Mouse (Mus musculus) midbrain, embryonic 13.5 days (tissue): Measurements from ENCODE around the gene Trappc6b. TPM values are rescaled to one million over a fixed set of nuclear protein-coding genes. Genes with fewer than 3 reads are reported as not detected.
"Not testable (repeated sequence)": the region's sequence is repeated elsewhere in the genome, so short reads cannot be mapped to it uniquely, and the experiment has no call there.

Experiments
- ATAC-seq: fragments of 200-750 bp; cut with Nextera tagmentation; 2 replicates; pipeline ENCODE4 v1.8.0; 2017; ENCODE audit warnings: mild to moderate bottlenecking, moderate TSS enrichment, moderate library complexity
- H3K27ac ChIP-seq: fragments of 300-500 bp; sonication (generic); 2 replicates; pipeline ENCODE4 v1.5.1; 2015; ENCODE audit warnings: inconsistent platforms, mild to moderate bottlenecking, moderate library complexity
- H3K27me3 ChIP-seq: fragments of 300-500 bp; sonication (generic); 2 replicates; pipeline ENCODE4 v1.6.1; 2015; ENCODE audit warnings: mild to moderate bottlenecking, inconsistent platforms
- H3K36me3 ChIP-seq: fragments of 300-500 bp; sonication (generic); 2 replicates; pipeline ENCODE4 v1.6.1; 2015; ENCODE audit warnings: mild to moderate bottlenecking, inconsistent platforms
- H3K4me1 ChIP-seq: fragments of 300-500 bp; sonication (generic); replicated peaks from 2 replicates; pipeline ENCODE4 v1.6.1; 2015; ENCODE audit warnings: inconsistent platforms
- H3K4me2 ChIP-seq: fragments of 300-500 bp; sonication (generic); replicated peaks from 2 replicates; pipeline ENCODE4 v1.6.1; 2015; ENCODE audit warnings: moderate library complexity, mild to moderate bottlenecking, inconsistent platforms
- H3K4me3 ChIP-seq: fragments of 300-500 bp; sonication (generic); replicated peaks from 2 replicates; pipeline ENCODE4 v1.5.1; 2015; ENCODE audit warnings: mild to moderate bottlenecking, inconsistent platforms
- H3K9ac ChIP-seq: fragments of 300-500 bp; sonication (generic); replicated peaks from 2 replicates; pipeline ENCODE4 v1.6.1; 2015; ENCODE audit warnings: mild to moderate bottlenecking, inconsistent platforms
- H3K9me3 ChIP-seq: fragments of 300-500 bp; sonication (generic); 2 replicates; pipeline ENCODE4 v1.6.1; 2016; ENCODE audit warnings: mild to moderate bottlenecking, inconsistent platforms
- WGBS: fragments of 180-500 bp; shearing (Covaris S2); methylation state at CpG from one replicate; pipeline ENCODE4 v1.1.7; 2015; 5-methylcytosine and 5-hydroxymethylcytosine counted together
- polyA plus RNA-seq: library from polyadenylated mRNA; unstranded; fragments of >200 nt; fragmentation: Nextera tagmentation; extraction: Ambion mirVana; gene quantifications from 2 replicates; pipeline ENCODE4 v1.2.1, GENCODE M21; 2015

The Trappc6b gene
- polyA plus RNA-seq, 1 experiment from 2014 or later: 146 TPM

DNA sequence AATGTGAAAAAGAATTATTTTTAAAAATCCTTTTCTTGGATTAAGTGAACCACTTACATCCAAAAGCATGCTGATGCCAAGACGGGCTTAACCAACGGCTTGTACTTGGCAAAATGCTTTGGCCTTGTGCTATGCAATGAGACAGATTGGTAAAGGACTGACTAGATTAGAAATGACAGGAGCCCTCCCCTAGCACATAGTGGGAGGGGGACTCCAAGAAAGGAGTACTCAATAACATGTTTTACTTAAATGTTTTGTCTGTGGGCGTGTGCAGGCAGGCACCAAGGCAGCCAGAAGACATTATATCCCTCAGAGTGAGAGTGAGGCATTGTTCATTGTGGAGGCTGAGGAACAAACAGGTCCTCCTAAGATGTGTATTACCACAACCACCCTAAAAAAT, 12.8 kb upstream of the Trappc6b start:
- Histone ChIP-seq H3K9me3 (no peaks in the 10 kb centered on the region), H3K9ac (no peak overlapping the region), H3K4me3 (no peak overlapping the region), H3K36me3 (peaks cover 44% of the 10 kb centered on the region), H3K27ac (no peak overlapping the region), H3K4me2 (no peak overlapping the region), H3K27me3 (no peaks in the 10 kb centered on the region), H3K4me1 (no peaks in the 10 kb centered on the region)
- ATAC-seq: no peak
- WGBS: 94% methylated on average over 3 of the region's 3 CpGs

DNA sequence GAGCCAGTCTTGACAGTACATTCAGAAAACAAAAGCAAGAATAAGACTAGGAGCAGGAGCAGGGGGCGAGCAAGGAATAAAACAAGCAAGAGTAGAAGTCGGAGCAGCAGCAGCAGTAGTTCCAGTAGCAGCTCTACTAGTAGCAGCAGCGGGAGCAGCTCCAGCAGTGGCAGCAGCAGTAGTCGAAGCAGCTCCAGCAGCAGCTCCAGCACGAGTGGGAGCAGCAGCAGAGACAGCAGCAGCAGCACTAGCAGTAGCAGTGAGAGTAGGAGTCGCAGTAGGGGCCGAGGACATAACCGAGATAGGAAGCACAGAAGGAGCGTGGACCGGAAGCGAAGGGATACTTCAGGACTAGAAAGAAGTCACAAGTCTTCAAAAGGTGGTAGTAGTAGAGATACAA, 11.0 kb upstream of the Trappc6b start:
- 87% methylated on average over 11 of the region's 11 CpGs for WGBS
- Histone ChIP-seq H3K27me3 (no peaks in the 10 kb centered on the region), H3K9me3 (no peaks in the 10 kb centered on the region), H3K4me3 (no peak overlapping the region), H3K4me2 (no peak overlapping the region), H3K27ac (no peak overlapping the region), H3K36me3 (peaks cover 54% of the 10 kb centered on the region), H3K4me1 (peaks cover 10% of the 10 kb centered on the region), H3K9ac (no peak overlapping the region)
- ATAC-seq: no peak

DNA sequence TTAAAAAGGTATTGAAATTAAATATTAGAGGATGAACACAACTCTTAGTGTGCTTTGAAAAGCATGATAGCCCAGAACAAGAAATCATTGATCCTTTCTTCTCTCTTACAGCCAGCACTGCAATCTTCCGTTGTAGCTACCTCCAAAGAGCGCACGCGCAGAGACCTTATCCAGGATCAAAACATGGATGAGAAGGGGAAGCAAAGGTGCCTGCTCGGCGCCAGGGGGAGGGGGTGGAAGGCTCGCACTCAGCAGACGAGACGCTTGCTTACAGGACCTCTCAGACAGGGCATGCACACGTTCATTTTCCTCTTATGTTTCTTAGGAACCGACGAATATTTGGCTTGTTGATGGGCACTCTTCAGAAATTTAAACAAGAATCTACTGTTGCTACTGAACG, 7.5 kb upstream of the Trappc6b start:
- no peaks in the 10 kb centered on the region for H3K9me3 ChIP-seq
- H3K9ac ChIP-seq: no peak overlapping the region
- H3K27ac ChIP-seq: no peak overlapping the region
- no peak overlapping the region for H3K4me2 ChIP-seq
- H3K4me1 ChIP-seq: peaks cover 14% of the 10 kb centered on the region
- no peak for ATAC-seq
- H3K4me3 ChIP-seq: no peak overlapping the region
- no peaks in the 10 kb centered on the region for H3K27me3 ChIP-seq
- H3K36me3 ChIP-seq: peaks cover 47% of the 10 kb centered on the region
- WGBS: 92% methylated on average over 13 of the region's 13 CpGs

DNA sequence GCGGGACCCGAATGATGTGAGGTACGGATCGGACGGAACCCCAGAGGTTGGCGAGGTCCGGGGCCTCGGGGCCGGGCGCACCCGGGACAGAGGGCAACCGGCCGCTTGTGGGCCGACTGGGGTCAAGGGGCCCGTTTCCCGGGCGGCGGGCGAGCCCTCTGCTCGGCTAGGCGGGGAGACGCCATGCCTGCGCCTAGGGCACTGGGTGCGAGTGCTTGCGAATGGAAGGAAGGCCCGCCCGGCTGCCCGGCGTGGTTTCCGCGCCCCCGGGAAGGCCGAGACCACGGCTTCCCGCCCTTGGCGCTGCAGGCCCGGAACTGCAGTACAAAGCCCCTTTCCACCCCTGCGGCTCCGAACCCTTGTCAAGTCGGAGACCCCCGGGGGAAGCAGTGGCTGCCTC, 5.8 kb upstream of the Trappc6b start:
- H3K27me3 ChIP-seq: no peaks in the 10 kb centered on the region
- H3K4me1 ChIP-seq: peaks cover 14% of the 10 kb centered on the region
- H3K4me2 ChIP-seq: peak overlapping the region; percentile 85
- H3K27ac ChIP-seq: peak overlapping the region; percentile 90
- WGBS: under 1% methylated on average over 34 of the region's 41 CpGs
- H3K9me3 ChIP-seq: no peaks in the 10 kb centered on the region
- no peak for ATAC-seq
- H3K36me3 ChIP-seq: peaks cover 38% of the 10 kb centered on the region
- peak overlapping the region; percentile 100 for H3K9ac ChIP-seq
- peak overlapping the region; percentile 100 for H3K4me3 ChIP-seq

DNA sequence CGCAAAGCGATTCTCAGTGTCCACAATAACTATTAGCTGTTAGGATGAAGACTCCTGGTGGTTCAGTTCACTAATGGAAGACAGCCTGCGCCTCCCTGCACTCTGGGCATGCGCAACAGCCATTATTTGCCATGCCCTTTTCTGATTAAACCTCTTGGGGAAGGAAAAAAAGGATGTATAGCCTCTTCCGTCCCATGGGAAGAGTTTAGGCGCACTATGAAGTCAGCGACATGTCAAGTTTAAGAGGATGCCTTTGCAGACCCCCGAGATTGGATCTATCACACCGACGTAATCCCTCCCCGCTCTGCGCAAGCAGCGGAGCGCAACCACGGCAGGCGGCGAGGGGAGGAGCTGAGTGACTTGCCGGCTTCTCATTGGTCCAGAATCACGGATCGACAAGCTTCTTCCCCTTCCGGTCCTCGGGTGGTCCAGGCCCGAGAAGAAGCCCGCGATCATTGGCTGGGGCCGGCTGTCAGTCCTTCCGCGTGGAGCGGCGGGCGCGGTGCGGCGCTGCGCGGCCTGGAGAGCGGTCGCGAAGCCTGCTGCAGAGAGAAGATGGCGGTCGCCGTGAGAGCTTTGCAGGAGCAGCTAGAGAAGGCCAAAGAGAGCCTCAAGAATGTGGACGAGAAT, 5.3 kb upstream of the Trappc6b start, which contains the start of gene Pnn:
Pnn (plus strand) TSS at position 437 of the 630 bp plus-strand sequence.
- no peaks in the 10 kb centered on the region for H3K9me3 ChIP-seq
- H3K4me1 ChIP-seq: peaks cover 14% of the 10 kb centered on the region
- H3K4me3 ChIP-seq: peak within 1 kb of the TSS; percentile 100
- peaks cover 32% of the 10 kb centered on the region for H3K36me3 ChIP-seq
- H3K27ac ChIP-seq: peak within 1 kb of the TSS; percentile 90
- H3K4me2 ChIP-seq: peak within 1 kb of the TSS; percentile 85
- no peaks in the 10 kb centered on the region for H3K27me3 ChIP-seq
- peak within 1 kb of the TSS; percentile 100 for H3K9ac ChIP-seq
- peak; percentile 100 for ATAC-seq
- WGBS: 0% methylated on average over 43 of the region's 43 CpGs

DNA sequence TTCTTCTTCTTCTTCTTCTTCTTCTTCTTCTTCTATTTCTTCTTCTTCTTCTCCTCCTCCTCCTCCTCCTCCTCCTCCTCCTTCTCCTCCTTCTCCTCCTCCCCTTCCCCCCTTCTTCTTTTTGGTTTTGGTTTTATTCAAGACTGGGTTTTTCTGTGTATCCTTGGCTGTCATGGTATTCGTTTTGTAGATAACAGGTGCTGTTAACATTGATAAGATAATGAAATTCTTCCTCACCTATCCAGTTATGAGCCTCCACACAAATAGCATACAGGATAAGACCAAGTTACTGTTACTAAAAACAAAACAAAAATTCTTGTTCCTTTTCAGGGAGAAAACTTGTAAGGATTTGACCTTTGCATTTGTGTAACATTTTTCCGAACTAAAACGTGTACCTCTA, 4.5 kb upstream of the Trappc6b start:
- Histone ChIP-seq H3K9me3 (no peaks in the 10 kb centered on the region), H3K4me1 (peaks cover 14% of the 10 kb centered on the region), H3K9ac (no peak overlapping the region), H3K4me2 (peak overlapping the region; percentile 61), H3K27ac (peak overlapping the region; percentile 90), H3K27me3 (no peaks in the 10 kb centered on the region), H3K36me3 (peaks cover 26% of the 10 kb centered on the region), H3K4me3 (peak overlapping the region; percentile 100)
- 76% methylated on average over 3 of the region's 3 CpGs for WGBS
- ATAC-seq: no peak

DNA sequence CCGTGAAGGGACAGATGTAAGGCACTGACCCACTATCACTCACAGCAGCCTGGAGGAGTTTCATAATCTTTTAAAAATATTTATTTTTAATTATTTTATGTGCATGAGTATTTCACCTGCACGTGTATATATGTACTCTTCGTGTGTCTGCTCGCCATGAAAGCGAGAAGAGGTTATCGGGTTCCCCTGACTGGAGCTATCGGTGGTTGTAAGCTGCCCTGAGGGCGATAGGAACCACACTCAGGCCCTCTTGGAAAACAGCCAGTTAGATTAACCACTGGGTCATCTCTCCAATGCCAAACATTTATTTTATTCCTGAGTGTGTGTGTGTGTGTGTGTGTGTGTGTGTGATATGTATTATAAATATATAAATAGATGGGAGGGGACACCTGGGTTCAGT, 3.6 kb upstream of the Trappc6b start:
- Histone ChIP-seq H3K9ac (no peak overlapping the region), H3K27ac (no peak overlapping the region), H3K9me3 (no peaks in the 10 kb centered on the region), H3K4me1 (peaks cover 23% of the 10 kb centered on the region), H3K27me3 (no peaks in the 10 kb centered on the region), H3K4me3 (no peak overlapping the region), H3K36me3 (peaks cover 17% of the 10 kb centered on the region), H3K4me2 (no peak overlapping the region)
- 82% methylated on average over 8 of the region's 8 CpGs for WGBS
- no peak for ATAC-seq

DNA sequence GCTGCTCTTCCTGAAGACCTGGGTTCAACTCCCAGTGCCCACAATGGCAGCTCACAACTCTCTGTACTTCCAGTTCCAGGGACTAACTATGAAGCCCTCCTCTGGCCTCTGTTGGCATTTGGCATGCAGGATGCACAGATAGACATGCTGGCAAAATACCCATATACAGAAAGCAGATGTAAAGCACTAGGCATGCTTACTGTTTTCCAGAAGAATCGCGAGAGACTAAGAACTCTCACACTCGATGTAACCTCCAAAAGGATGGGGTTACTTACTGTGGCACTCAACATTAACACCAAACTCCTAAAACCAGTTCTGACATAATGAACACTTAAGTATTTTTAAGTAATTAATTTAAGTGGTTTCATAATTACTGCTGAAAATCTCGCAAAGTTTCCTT, 950 bp downstream of the Trappc6b start:
- Histone ChIP-seq H3K4me1 (peaks cover 33% of the 10 kb centered on the region), H3K9me3 (no peaks in the 10 kb centered on the region), H3K27me3 (no peaks in the 10 kb centered on the region), H3K4me2 (peak overlapping the region; percentile 82), H3K27ac (peak overlapping the region; percentile 95), H3K4me3 (peak overlapping the region; percentile 78), H3K36me3 (peaks cover 30% of the 10 kb centered on the region), H3K9ac (peak overlapping the region; percentile 85)
- WGBS: 75% methylated on average over 4 of the region's 4 CpGs
- no peak for ATAC-seq

DNA sequence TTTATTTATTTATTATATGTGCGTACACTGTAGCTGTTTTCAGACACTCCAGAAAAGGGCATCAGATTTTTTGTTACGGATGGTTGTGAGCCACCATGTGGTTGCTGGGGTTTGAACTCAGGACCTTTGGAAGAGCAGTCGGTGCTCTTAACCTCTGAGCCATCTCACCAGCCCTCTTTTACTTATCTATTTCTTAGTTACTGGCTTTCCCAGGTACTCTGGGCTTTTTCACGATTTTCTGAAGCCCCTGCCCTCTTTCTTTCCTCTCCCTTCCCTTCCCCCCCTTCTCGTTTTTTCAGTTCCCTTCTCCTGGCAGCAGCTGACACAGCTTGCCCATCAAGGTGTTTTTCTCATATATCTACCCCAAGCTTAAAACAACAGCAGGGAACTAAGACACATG, 3.0 kb downstream of the Trappc6b start:
- H3K27ac ChIP-seq, H3K4me3 ChIP-seq, ATAC-seq, H3K27me3 ChIP-seq, H3K9me3 ChIP-seq, H3K4me2 ChIP-seq, H3K9ac ChIP-seq: not testable (repeated sequence)
- H3K36me3 ChIP-seq: peaks cover 39% of the 10 kb centered on the region
- WGBS: 88% methylated on average over 5 of the region's 5 CpGs
- H3K4me1 ChIP-seq: peaks cover 33% of the 10 kb centered on the region

DNA sequence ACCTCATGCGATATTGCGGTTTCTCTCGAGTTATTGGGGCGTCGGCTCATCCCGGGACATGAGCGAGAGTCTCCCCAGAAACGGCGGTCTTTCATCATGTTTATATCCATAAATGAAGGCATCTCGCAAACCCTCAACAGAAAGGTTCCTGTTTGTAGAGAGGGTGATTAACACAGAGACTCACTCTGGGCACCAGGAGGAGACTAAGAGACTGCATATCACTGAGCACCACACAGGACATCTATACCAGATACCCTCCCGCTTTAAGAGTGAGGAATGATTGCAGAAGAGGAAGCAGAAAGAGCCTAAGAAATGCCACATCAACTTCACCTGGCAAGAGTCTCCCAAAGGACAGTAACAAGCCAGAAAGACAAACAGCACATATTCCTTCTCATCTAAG, 5.0 kb downstream of the Trappc6b start:
- no peak overlapping the region for H3K27ac ChIP-seq
- WGBS: 98% methylated on average over 11 of the region's 11 CpGs
- ATAC-seq: no peak

DNA sequence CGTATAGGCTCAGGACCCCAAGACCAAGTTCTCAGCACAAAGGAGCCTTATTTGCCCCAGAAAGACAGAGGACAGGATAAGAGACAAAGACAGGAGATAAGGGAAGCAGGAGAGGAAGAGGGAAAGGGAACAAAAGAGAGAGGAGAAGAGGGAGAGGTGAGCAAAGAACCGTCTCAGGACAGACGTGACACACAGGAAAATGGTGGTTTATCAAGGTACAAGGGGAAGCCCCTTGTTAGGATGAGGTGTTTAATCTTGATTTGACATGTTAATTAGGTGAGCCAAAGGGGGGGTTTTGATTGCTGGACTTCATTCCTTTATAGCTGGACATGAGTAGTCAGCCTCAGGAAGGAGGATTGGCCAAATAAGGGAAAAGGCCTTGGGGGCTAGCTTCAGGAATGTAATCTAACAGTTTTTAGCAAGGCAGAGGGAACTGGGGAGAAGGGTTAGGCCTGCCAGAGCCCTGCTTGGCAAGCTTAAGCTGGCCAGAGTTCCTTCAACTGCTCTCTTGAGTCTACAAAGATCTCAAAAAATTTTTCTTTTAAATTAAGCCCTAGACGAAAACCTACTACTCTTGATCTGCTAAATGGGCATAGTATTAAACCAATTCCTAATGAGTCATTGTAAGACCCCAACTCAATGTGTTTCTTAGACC, 5.9 kb downstream of the Trappc6b start:
- no peak overlapping the region for H3K4me2 ChIP-seq
- no peak overlapping the region for H3K4me3 ChIP-seq
- H3K9me3 ChIP-seq: no peaks in the 10 kb centered on the region
- ATAC-seq: no peak
- no peak overlapping the region for H3K9ac ChIP-seq
- H3K27ac ChIP-seq: no peak overlapping the region
- 91% methylated on average over 4 of the region's 4 CpGs for WGBS
- peaks cover 46% of the 10 kb centered on the region for H3K36me3 ChIP-seq
- no peaks in the 10 kb centered on the region for H3K27me3 ChIP-seq
- peaks cover 29% of the 10 kb centered on the region for H3K4me1 ChIP-seq

More for the DNA sequence above, 5.0 kb downstream of the Trappc6b start:
- no peak overlapping the region for H3K4me3 ChIP-seq
- peaks cover 33% of the 10 kb centered on the region for H3K4me1 ChIP-seq
- no peaks in the 10 kb centered on the region for H3K27me3 ChIP-seq
- peaks cover 46% of the 10 kb centered on the region for H3K36me3 ChIP-seq
- no peaks in the 10 kb centered on the region for H3K9me3 ChIP-seq
- H3K4me2 ChIP-seq: no peak overlapping the region
- H3K9ac ChIP-seq: no peak overlapping the region

DNA sequence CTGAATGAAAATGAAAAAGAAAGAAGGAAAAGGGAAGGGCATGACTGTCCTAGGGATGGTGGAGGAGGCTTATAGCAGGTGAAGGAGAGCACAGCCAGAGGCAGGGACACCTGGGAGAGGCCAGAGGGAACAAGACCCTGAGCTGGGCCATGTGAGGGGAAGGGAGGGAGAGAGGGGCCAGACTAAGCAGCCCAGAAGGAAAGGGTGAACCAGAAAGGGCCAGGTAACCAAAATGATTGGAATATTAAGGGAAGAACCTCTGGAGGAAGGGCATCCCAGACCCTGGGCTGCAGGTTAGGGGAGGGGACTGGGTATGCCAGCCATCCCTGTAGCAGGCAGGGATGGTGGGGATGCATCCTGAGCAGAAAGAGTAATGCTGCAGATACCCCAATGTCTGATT, 7.3 kb downstream of the Trappc6b start:
- Histone ChIP-seq H3K4me2 (no peak overlapping the region), H3K9me3 (no peaks in the 10 kb centered on the region), H3K4me3 (no peak overlapping the region), H3K9ac (no peak overlapping the region), H3K27ac (no peak overlapping the region), H3K27me3 (no peaks in the 10 kb centered on the region), H3K4me1 (peaks cover 16% of the 10 kb centered on the region), H3K36me3 (peaks cover 48% of the 10 kb centered on the region)
- ATAC-seq: no peak
